Mouse (Mus musculus): ENCODE results near the gene Mfsd4b2.
"Not testable (repeated sequence)": the region's sequence is repeated elsewhere in the genome, so short reads cannot be mapped to it uniquely, and the experiment has no call there.

Gene Mfsd4b2

DNA sequence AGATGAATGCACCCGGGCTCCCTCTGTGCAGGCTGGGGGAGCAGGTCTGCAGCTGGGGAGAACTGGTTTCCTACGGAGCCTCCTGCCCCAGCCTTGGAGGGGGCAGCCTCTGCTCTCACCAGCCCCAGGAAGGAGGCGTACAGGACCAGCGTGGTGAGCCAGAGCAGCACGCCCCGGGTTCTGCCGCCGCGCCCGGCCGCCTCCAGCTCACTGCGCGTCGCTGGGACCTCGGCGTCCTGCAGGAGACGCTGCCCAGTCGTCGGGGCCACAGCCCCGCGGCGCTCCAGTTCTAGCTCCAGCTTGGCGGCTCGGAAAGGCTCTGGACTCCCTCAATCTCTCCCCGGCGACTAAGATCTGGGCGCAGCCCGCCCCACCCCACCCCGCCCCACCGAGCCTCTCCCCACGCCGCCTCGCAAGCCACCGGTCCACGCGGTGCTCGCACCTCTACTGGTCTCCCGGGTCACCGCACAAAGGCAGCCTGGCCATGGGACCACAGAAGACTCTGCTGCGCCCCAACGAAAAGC lies at the start of gene Mfsd4b2:
Gene Mfsd4b2, minus strand, starts transcription at position 308 of the 524 bp plus-strand sequence.
- DNase-seq (ENCODE audit: low spot score) = peak; percentile 3

GRCm38 (mm10) chr10:39975771-39976170 lies 49.0 kb upstream of the Mfsd4b2 start:
- DNase-seq (ENCODE audit: low spot score) = no peak

DNA sequence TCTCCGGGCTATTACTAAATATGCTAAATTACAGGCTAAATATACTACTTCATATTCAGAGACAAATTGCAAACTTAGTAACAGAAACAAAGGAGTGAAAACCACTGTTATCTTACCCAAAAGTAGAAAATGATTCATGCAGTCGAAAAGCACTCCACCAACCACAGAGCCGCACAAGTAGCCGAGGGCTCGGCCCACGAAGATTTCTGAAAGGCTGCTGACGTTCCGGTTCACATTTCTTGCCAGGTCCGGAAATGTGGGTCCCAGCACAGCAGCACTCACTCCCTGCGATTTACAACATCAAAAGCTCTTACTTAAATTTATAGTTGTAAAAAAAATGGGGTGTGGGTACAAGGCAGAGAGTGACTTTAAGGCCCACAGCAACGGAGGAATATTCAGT lies 48.3 kb upstream of the Mfsd4b2 start:
- DNase-seq (ENCODE audit: low spot score) = no peak

DNA sequence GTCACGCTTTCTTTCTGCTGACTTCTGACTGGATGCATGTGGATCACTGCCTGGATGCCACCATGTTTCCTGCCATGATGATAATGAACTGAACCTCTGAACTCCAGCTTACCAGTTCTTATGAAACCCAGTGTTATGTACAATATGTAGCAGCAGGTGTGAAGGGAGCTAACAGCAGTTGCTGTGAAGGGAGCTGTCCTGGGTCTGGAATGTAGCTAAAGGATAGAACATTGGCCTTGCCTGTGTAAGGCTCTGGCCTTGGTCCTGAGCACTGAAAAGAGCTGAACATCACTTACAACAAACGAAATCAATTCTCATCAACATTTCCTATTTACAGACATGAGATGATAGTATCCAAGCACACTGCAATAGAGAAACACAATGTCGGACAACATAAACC lies 40.8 kb upstream of the Mfsd4b2 start:
- DNase-seq (ENCODE audit: low spot score) = no peak

GRCm38 (mm10) chr10:39961906-39962305 lies 35.2 kb upstream of the Mfsd4b2 start:
- DNase-seq (ENCODE audit: low spot score) = no peak

DNA sequence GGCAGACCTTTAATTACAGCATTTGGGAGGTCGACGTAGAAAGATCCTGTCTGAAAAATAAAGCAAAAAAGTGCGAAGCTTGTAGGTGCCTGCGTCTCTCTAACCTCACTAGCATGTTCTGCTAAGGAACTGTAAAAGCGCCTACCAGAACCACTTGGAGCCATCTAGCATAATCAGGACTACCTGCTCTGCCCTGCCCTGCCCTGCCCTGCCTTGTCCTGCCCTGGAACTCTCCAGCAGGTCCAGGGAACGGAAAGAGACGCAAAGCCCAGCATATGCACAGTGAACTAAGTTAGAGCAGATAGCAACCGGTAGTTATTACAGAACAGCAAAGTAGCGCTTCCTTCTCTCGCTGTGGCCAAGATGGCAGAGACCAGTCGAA lies 33.7 kb upstream of the Mfsd4b2 start:
- no peak for DNase-seq (ENCODE audit: low spot score)

GRCm38 (mm10) chr10:39959761-39960440 lies 33.2 kb upstream of the Mfsd4b2 start, which contains the start of gene Mfsd4b3:
Mfsd4b3 (minus strand) TSS chr10:39960153.
- peak; percentile 89 for DNase-seq (ENCODE audit: low spot score)

GRCm38 (mm10) chr10:39958266-39958665 lies 31.5 kb upstream of the Mfsd4b2 start:
- DNase-seq (ENCODE audit: low spot score) = no peak

DNA sequence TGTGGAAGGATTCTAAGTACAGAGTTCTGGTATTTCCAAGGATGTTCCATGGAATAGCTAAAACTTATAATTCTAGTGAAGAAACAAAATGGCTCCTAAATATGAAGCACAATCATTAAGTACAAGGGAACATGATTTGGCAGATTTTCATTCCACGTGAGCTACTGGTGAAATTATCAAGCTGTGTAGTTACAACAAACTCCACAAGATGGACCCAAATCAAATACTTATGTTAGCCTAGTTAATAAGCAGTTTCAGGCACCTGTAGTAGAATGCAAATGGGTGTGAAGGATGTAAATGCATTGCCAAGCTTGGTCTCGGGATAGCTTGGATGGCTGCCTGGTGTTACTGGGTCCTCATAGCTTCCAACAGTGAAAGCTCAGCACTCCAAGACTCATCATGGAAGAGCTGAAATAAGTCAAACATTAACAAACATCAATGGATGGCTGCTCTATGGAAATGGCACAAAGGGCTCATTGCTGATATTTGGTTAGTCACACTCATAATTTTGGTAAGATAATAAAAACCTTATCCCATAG lies 29.7 kb upstream of the Mfsd4b2 start:
- DNase-seq (ENCODE audit: low spot score) = no peak

DNA sequence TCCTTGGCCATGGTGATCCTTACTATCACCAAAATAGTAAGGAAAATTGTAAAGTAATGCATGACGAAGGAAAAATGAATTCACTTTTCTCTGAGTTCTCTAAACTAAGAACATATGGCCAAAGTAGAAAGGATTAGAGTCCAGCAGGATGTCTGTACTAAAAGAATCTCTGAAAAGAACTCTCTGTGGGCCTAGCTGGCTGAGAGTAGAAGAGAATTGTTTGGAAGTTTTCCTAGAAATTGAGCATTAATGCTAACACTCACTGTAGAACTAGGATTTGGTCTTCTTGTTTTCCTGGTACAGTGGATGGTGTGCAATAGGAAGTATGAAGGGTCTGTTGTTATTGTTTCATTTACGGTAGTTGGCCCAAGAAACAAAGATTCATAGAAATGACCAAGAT lies 28.4 kb upstream of the Mfsd4b2 start:
- DNase-seq (ENCODE audit: low spot score) = no peak

DNA sequence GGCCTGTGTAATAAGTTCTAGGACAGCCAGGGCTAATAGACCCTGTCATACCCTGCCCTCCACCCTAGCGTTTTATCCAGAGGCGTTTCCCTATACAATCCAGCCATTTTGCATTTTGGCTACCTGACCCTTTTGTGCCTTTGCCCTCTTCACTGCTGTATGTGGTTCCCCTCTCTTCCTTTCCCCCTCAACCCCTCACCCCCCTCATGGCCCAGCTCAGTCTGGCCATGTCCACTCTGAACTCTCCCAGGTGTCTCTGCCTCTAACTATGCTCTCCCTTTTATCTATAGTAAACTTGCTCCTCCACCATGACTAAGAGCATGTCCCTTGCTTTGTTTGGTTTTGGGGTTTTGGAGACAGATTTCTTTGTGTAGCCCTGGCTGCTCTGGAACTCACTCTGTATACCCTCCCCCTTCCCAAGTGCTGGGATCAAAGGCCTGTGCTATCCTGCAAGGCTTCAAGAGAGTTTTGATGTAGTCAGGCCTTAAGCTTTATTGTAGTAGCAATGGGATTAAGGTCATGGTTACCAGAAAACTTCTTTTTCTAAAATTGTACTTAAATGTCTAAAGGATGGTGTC lies 22.7 kb upstream of the Mfsd4b2 start:
- DNase-seq (ENCODE audit: low spot score) = no peak

DNA sequence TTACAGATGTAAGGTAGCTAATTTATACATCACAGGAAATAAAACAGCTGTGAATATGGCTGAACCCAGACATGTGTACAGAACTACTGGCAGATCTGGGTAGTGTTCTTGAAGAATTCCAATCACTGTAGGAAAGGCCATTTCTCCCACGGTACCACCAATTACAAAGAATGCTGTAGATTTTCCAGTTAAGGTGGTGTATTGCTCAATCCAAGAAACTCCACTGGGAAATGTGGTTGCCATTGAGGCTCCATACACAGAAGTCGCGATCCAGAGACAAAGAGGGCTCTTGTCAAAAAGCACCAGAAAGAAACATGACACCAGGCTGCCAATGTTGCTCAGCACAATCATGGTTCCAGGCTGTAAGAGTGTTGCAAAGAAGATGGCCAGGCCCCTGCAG lies 20.5 kb upstream of the Mfsd4b2 start:
- DNase-seq (ENCODE audit: low spot score) = not testable (repeated sequence)

DNA sequence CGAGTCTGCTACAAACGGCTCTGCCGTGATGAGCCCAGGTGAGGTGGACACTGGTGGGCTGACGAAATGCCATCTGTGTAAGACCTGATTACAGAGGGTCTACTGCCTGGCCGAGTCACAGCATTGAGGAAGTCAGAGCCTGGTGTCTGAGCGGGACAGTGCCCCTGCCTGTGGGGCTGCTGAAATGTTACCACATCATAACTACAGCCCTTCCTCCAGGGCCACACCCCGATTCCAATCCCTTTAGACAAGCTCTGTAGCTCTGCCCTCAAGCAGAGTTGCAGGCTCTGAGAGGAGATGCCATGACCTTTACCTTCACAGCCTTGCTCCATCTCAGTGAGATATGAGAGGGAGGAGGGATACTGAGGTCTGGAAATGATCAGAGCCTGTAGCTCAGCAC lies 9.8 kb upstream of the Mfsd4b2 start:
- DNase-seq (ENCODE audit: low spot score) = no peak

DNA sequence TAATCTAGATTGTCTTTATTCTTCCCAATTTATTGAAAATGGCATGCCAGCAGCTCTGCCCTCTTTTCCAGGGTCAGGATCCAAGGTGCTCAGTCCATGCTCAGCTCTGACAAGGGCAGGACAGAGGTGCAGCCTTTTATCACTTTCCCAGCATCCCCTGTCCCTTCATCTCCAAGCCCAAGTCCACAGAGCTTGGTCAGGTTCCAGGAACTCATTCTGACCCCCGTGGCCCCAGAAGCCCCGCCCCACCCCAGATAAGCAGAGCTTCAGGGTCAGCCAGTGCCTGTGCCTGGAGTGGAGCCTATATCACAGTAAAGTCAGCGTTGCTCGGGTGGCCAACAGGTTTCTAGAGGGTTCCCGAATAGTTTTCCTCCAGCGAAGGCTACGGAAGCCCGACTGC lies 2.2 kb downstream of the Mfsd4b2 start:
- not testable (repeated sequence) for DNase-seq (ENCODE audit: low spot score)

- no peak for DNase-seq (ENCODE audit: low spot score)
Measured at GRCm38 (mm10) chr10:39912616-39913015, 14.1 kb downstream of the Mfsd4b2 start.

DNA sequence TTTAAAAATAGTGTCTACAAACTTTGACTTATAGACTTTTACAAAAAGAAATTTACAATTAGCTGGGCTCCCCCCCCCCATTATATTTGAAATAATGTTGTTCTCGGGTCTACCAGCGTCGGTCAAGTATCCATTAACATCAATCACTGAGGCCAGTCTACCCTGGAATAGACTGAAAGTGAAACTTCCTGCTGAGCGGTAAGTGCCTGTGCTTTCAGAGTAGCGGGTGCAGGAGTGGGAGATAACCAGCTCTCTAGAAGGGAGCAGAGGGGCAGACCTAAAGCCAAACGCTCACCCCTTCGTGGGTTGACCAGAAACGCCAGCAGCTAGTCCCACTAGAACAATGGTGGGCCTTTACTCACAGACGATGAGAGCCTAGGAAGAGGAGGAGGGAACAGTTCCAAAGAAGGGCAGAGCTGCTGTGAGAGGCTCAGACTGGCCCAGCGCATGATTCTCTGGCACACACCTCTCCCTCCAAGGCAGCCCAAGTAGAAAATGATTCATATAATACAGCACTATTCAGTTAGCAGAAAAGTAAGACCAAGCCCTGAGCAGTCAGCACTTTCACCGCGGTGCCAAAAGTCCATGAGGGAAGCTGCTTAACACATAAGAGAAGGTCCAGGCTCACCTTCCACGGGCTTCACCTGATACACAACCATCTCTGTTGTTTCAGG lies 17.8 kb downstream of the Mfsd4b2 start:
- no peak for DNase-seq (ENCODE audit: low spot score)

DNA sequence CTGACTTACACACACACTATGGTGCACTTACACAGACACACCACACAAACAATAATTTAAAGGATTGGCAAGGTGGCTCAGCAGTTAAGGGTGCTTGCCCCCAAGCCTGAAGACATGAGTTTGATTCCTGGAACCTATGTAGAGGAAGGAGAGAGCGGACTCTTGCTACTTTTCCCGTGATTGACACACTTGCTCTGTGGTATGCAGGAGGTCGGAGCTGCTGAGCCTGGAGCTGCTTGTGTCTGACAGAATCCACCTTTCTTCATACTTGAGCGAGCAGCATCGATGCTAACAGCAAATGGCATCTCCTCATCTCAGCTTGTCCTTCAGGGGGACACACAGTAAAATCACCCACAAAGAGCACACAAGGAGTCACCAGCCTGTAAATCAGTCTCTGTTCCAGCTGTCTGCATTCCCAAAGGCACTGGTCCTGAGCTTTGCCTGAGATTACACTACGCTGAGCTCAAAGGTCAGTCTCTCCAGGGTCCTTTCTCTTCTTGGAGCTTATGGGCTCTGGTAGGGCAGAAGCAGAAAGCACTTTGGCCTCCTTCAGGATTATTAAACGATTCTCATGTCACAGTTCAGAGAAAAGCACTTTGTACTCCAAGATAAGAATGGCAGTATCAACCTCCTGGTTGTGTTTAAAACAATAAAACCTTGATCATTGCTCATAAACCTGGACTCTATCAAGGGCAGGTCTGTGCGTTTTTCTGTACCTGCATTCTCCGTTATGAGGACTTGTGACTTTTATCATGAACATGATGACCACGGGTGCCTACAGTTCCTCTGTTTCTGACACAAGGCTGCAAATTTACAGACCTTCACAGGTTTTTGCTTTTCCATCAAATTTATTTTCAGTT lies 19.7 kb downstream of the Mfsd4b2 start:
- DNase-seq (ENCODE audit: low spot score) = no peak

DNA sequence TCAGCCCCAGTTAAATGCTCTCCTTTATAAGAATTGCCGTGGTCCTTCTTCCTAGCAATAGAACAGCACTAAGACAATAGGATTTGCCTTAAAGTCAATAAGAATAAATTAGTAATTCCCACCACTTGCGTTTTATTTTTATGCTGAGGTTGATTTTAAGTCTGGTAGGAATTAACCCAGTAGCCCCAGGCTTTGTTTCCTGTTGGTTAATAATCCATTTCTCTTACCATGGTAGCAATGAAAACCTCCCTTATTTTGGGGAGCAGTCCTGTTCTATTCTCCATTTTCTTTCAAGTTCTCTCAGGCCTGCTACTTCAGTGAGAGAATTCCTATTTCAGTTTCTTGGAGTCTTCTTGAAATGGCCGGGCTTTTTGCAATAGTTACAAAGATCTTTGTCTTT lies 22.5 kb downstream of the Mfsd4b2 start:
- no peak for DNase-seq (ENCODE audit: low spot score)

DNA sequence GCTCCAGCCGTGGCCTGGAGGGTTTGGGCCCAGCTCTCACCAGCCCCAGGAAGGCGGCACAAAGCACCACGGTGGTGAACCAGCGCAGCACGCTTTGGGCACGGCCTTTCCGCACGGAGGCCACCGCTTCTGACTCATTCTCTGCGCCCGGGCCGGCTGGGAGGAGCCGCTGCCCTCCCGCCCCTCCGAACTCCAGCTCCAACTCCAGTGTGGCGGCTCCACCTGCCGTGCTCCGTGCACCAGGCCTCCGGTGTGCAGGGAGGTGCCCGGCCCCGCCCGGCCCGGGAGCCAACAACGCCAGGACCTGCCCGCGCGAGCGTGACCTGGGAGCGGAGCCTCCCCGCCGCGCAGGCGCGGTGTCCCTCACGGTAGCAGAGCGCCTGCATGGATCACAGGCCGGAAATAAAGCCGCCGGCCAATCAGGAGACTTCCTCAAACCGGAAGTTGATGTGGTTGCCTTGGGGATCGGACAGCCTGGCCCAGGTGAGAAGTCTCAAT lies 27.8 kb downstream of the Mfsd4b2 start, which contains the start of gene Mfsd4b4:
Gene Mfsd4b4, minus strand, starts transcription at position 365 of the 498 bp plus-strand sequence.
- peak; percentile 78 for DNase-seq (ENCODE audit: low spot score)

DNA sequence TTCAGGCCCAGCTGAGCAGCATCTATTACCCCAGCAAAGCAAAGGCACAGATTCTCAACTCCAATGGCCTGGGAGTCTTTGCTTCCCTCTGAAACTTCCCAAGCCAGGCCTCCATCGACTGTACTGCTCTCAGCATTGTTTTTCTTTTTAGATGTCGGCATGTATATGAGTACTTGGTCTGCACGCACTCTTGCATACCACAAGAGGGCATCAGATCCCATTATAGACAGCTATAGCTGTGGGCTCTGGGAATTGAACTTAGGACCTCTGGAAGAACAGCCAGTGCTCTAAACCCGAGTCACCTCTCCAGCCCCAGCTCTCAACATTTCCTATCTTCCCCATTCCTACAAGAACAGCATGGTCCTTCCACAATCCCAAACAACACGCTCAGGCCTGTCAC lies 30.2 kb downstream of the Mfsd4b2 start:
- DNase-seq (ENCODE audit: low spot score) = no peak

Data from urinary bladder, postnatal 25 days (tissue).